Mouse (Mus musculus): ENCODE data around the gene Il27. TPM values are rescaled to one million over a fixed set of nuclear protein-coding genes. Genes with fewer than 3 reads are reported as not detected.

Il27 gene
- polyA plus RNA-seq, 1 experiment from 2014 or later: not detected

DNA sequence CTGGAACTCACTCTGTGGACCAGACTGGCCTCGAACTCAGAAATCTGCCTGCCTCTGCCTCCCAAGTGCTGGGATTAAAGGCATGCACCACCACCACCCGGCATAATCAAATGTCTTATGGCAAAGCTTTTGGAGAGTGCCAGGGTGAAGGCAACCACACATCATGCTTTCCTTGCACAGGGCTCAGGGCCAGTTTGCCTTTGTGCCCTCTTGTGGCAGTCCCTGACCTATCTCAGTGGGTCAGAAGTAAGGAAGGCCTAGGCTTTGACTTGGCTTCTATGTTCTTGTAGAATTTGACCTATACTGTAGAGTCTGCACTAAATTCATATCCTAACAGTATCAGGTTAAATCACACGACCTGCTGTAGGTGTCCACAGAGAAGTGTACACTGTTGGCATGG lies 22.0 kb upstream of the Il27 start:
- WGBS: 71% methylated on average over 3 of the region's 3 CpGs
- no peak overlapping the region for H3K4me3 ChIP-seq (replicated peaks; ENCODE audit: low read depth, low read length)
- no peak for ATAC-seq (ENCODE audit: low FRiP score, low TSS enrichment)

DNA sequence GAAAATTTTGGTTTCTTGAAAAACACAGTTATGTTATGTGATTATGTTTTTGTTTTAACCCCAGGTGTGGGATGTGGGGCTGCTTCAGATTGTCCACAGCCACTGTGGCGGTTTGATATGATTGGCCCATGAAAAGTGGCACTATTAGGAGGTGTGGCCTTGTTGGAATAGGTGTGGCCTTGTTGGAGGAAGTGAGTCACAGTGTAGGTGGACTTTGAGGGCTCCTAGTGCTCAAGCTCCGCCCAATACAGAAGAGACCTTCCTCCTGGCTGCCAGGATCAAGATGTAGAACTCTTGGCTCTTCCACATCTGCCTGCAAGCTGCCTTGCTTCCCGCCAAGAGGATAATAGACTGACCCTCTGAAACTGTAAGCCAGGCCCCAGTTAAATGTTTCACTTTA lies 18.0 kb upstream of the Il27 start:
- Histone ChIP-seq H3K9me3 (ENCODE audit: control insufficient read depth, low read length) (no peaks in the 10 kb centered on the region), H3K27me3 (ENCODE audit: control insufficient read depth, insufficient read depth, low read length) (no peaks in the 10 kb centered on the region), H3K36me3 (ENCODE audit: control insufficient read depth, insufficient read depth, low read length) (no peaks in the 10 kb centered on the region), H3K4me3 (replicated peaks; ENCODE audit: low read depth, low read length) (no peak overlapping the region), H3K4me1 (ENCODE audit: control insufficient read depth, insufficient read depth, low read length) (no peaks in the 10 kb centered on the region), H3K9ac (replicated peaks; ENCODE audit: low read length) (no peak overlapping the region), H3K4me2 (ENCODE audit: low read length) (no peak overlapping the region), H3K27ac (replicated peaks; ENCODE audit: low read depth, low read length) (no peak overlapping the region)
- ATAC-seq (ENCODE audit: low FRiP score, low TSS enrichment): no peak
- no peak for DNase-seq
- 84% methylated on average over 3 of the region's 3 CpGs for WGBS

More for the DNA sequence above, 22.0 kb upstream of the Il27 start:
- no peak overlapping the region for H3K4me2 ChIP-seq (ENCODE audit: low read length)
- H3K4me1 ChIP-seq (ENCODE audit: control insufficient read depth, insufficient read depth, low read length): no peaks in the 10 kb centered on the region
- no peaks in the 10 kb centered on the region for H3K27me3 ChIP-seq (ENCODE audit: control insufficient read depth, insufficient read depth, low read length)
- no peak for DNase-seq
- H3K36me3 ChIP-seq (ENCODE audit: control insufficient read depth, insufficient read depth, low read length): no peaks in the 10 kb centered on the region
- no peaks in the 10 kb centered on the region for H3K9me3 ChIP-seq (ENCODE audit: control insufficient read depth, low read length)
- H3K9ac ChIP-seq (replicated peaks; ENCODE audit: low read length): no peak overlapping the region
- no peak overlapping the region for H3K27ac ChIP-seq (replicated peaks; ENCODE audit: low read depth, low read length)

DNA sequence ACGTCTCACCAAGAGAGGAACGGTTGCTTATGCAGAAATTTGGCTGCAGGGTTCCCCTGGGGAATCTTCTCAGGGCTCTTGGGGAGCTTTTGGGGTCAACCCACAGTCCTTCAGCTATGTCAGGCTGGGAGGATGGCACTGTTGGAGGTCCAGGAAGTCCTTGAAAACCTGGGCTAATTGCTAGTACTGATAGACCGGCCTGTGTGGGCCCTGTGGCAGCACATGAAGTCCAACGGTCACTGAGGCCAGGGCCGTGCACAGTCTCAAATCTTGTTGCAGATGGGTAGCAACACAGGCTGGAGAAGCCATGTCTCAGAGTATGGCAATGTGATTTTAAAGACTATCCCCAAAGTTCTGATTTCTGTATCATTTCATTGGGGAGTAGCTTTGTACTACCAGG lies 13.1 kb upstream of the Il27 start:
- no peaks in the 10 kb centered on the region for H3K27me3 ChIP-seq (ENCODE audit: control insufficient read depth, insufficient read depth, low read length)
- ATAC-seq (ENCODE audit: low FRiP score, low TSS enrichment): no peak
- no peak overlapping the region for H3K27ac ChIP-seq (replicated peaks; ENCODE audit: low read depth, low read length)
- WGBS: 84% methylated on average over 5 of the region's 5 CpGs
- H3K9me3 ChIP-seq (ENCODE audit: control insufficient read depth, low read length): no peaks in the 10 kb centered on the region
- H3K36me3 ChIP-seq (ENCODE audit: control insufficient read depth, insufficient read depth, low read length): no peaks in the 10 kb centered on the region
- H3K4me3 ChIP-seq (replicated peaks; ENCODE audit: low read depth, low read length): no peak overlapping the region
- no peak overlapping the region for H3K9ac ChIP-seq (replicated peaks; ENCODE audit: low read length)
- no peaks in the 10 kb centered on the region for H3K4me1 ChIP-seq (ENCODE audit: control insufficient read depth, insufficient read depth, low read length)
- no peak overlapping the region for H3K4me2 ChIP-seq (ENCODE audit: low read length)
- no peak for DNase-seq

DNA sequence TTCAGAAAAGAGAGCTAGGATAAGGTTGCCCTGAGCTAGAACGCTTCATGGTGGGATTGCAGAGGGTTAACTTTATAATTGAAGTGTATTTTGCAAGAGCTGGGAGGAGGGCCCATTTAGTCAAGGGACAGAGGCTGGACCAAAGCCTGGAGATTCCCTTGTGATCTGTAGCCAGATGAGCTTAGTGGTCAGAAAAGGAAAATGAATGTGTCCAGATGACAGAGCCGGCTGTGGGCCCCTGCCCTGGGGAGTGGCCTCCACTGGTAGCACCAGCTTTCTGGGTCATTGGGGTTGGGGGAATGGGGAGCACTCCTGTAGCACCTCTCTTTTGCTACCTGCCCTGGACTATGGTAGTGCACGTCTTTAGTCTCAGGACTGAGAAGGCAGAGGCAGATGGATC lies 12.3 kb upstream of the Il27 start:
- no peak overlapping the region for H3K4me3 ChIP-seq (replicated peaks; ENCODE audit: low read depth, low read length)
- H3K9ac ChIP-seq (replicated peaks; ENCODE audit: low read length): no peak overlapping the region
- no peaks in the 10 kb centered on the region for H3K36me3 ChIP-seq (ENCODE audit: control insufficient read depth, insufficient read depth, low read length)
- no peak for DNase-seq
- no peaks in the 10 kb centered on the region for H3K4me1 ChIP-seq (ENCODE audit: control insufficient read depth, insufficient read depth, low read length)
- no peaks in the 10 kb centered on the region for H3K27me3 ChIP-seq (ENCODE audit: control insufficient read depth, insufficient read depth, low read length)
- no peak overlapping the region for H3K27ac ChIP-seq (replicated peaks; ENCODE audit: low read depth, low read length)
- WGBS: 80% methylated on average over 3 of the region's 3 CpGs
- ATAC-seq (ENCODE audit: low FRiP score, low TSS enrichment): no peak
- H3K4me2 ChIP-seq (ENCODE audit: low read length): no peak overlapping the region
- H3K9me3 ChIP-seq (ENCODE audit: control insufficient read depth, low read length): no peaks in the 10 kb centered on the region

DNA sequence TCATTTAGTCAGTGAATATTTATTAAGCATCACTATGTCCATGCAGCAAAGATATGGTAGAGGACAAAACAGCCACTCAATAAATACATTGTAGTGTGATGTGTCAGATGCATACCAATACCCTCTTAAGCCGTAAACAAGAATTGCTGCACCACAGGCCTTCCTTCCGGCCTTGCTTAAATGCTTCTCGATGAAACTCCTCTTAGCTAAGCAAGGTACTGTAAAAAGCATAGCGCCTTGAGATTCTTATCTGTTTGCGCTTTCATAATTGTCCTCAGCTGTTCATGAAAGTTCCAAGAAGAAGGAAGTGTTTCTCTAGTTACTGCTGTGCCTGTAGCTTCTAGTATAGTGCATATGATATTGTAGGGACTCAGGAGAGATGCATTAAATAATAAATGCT lies 11.9 kb upstream of the Il27 start:
- DNase-seq (no peak), ATAC-seq (ENCODE audit: low FRiP score, low TSS enrichment) (no peak)
- H3K4me2 ChIP-seq (ENCODE audit: low read length): no peak overlapping the region
- no peaks in the 10 kb centered on the region for H3K9me3 ChIP-seq (ENCODE audit: control insufficient read depth, low read length)
- H3K9ac ChIP-seq (replicated peaks; ENCODE audit: low read length): no peak overlapping the region
- WGBS: 86% methylated on average over 5 of the region's 5 CpGs
- no peak overlapping the region for H3K4me3 ChIP-seq (replicated peaks; ENCODE audit: low read depth, low read length)
- no peaks in the 10 kb centered on the region for H3K27me3 ChIP-seq (ENCODE audit: control insufficient read depth, insufficient read depth, low read length)
- H3K27ac ChIP-seq (replicated peaks; ENCODE audit: low read depth, low read length): no peak overlapping the region
- no peaks in the 10 kb centered on the region for H3K4me1 ChIP-seq (ENCODE audit: control insufficient read depth, insufficient read depth, low read length)
- H3K36me3 ChIP-seq (ENCODE audit: control insufficient read depth, insufficient read depth, low read length): no peaks in the 10 kb centered on the region

DNA sequence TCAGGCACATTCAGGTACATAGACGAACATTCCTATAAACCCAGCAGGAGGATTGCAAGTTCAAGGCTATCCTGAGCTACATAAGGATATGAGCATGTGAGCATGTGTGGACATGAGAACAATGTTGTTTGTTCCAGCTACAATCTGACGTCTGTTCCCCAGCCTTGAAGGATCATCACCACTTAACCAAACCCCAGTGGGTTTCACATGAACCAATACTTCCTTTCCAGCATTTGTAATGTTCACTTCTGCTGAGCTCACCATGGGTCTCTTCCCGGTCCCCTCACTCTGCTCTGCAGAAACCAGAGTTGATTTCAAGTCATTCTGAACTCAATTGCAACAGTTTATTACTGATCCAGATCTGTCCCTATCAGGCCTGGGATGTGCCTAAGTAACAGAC lies 7.9 kb upstream of the Il27 start:
- H3K27me3 ChIP-seq (ENCODE audit: control insufficient read depth, insufficient read depth, low read length): no peaks in the 10 kb centered on the region
- H3K36me3 ChIP-seq (ENCODE audit: control insufficient read depth, insufficient read depth, low read length): no peaks in the 10 kb centered on the region
- H3K4me1 ChIP-seq (ENCODE audit: control insufficient read depth, insufficient read depth, low read length): no peaks in the 10 kb centered on the region
- no peak overlapping the region for H3K4me2 ChIP-seq (ENCODE audit: low read length)
- H3K9me3 ChIP-seq (ENCODE audit: control insufficient read depth, low read length): no peaks in the 10 kb centered on the region
- ATAC-seq (ENCODE audit: low FRiP score, low TSS enrichment): no peak
- no peak for DNase-seq
- no peak overlapping the region for H3K9ac ChIP-seq (replicated peaks; ENCODE audit: low read length)
- 86% methylated on average over 3 of the region's 3 CpGs for WGBS
- no peak overlapping the region for H3K27ac ChIP-seq (replicated peaks; ENCODE audit: low read depth, low read length)
- no peak overlapping the region for H3K4me3 ChIP-seq (replicated peaks; ENCODE audit: low read depth, low read length)

DNA sequence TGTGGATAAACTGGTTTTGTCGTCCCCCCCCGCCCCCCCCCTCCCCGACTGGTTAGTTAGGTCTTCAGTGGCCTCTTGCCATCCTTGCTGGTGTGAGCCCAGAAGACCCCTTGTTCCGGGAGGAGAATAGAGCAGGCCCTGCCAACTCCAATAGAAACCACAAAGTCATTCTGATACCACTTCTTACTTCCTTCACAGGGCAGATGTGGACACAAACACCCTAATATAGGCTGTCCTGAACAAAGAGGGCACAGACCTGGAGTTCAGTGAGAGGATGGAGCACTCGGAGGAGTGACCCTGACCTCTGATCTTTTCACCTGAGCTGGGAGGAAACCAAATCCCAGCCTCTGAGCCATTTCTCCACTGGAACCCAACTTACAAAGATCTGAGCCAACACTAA lies 7.2 kb upstream of the Il27 start:
- Histone ChIP-seq H3K27me3 (ENCODE audit: control insufficient read depth, insufficient read depth, low read length) (no peaks in the 10 kb centered on the region), H3K9ac (replicated peaks; ENCODE audit: low read length) (no peak overlapping the region), H3K4me1 (ENCODE audit: control insufficient read depth, insufficient read depth, low read length) (no peaks in the 10 kb centered on the region), H3K4me3 (replicated peaks; ENCODE audit: low read depth, low read length) (no peak overlapping the region), H3K9me3 (ENCODE audit: control insufficient read depth, low read length) (no peaks in the 10 kb centered on the region), H3K4me2 (ENCODE audit: low read length) (no peak overlapping the region), H3K27ac (replicated peaks; ENCODE audit: low read depth, low read length) (no peak overlapping the region), H3K36me3 (ENCODE audit: control insufficient read depth, insufficient read depth, low read length) (no peaks in the 10 kb centered on the region)
- 48% methylated on average over 4 of the region's 5 CpGs for WGBS
- DNase-seq (no peak), ATAC-seq (ENCODE audit: low FRiP score, low TSS enrichment) (no peak)

DNA sequence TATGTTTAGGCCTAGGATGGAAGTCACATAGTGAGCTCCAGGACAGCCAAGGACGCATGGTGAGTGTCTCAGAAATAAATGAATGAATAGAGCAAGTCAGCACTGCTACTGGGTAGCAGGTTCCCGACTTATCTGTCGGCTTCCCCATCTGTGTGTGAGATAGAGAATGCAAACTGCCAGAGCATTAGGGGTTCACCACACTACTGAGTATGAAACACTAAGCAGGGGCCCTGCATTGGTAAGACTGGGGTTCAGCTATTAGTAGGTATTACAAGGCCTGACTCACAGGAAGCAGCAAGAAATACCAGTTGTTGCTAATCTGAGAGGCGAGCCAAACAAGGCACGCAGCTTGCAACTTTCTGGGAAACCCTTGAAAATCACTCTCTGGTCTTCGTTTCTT lies 4.2 kb upstream of the Il27 start:
- H3K4me1 ChIP-seq (ENCODE audit: control insufficient read depth, insufficient read depth, low read length): no peaks in the 10 kb centered on the region
- no peak overlapping the region for H3K9ac ChIP-seq (replicated peaks; ENCODE audit: low read length)
- no peaks in the 10 kb centered on the region for H3K27me3 ChIP-seq (ENCODE audit: control insufficient read depth, insufficient read depth, low read length)
- no peaks in the 10 kb centered on the region for H3K36me3 ChIP-seq (ENCODE audit: control insufficient read depth, insufficient read depth, low read length)
- DNase-seq: no peak
- no peak overlapping the region for H3K4me2 ChIP-seq (ENCODE audit: low read length)
- no peak for ATAC-seq (ENCODE audit: low FRiP score, low TSS enrichment)
- no peak overlapping the region for H3K4me3 ChIP-seq (replicated peaks; ENCODE audit: low read depth, low read length)
- 83% methylated on average over 6 of the region's 6 CpGs for WGBS
- no peak overlapping the region for H3K27ac ChIP-seq (replicated peaks; ENCODE audit: low read depth, low read length)
- H3K9me3 ChIP-seq (ENCODE audit: control insufficient read depth, low read length): no peaks in the 10 kb centered on the region

DNA sequence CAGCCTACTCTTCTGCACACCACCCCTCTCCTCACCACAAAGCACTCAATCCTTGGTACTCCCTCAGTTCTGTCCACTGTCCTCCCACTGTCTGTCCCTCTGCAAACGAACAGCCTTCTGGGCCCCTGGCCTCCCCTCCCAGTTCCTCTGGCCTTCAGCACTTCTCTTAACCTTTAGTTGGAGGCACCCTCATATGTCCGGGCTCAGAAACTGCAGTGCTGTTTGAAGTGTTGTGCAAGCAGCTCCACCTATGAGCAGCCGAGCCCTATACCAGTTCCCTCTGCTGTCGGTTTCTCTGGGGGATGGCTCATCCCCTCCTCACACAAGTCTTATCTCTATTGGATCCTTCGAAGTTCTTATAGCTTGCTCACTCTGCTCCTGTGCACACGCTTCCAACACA lies 1.7 kb upstream of the Il27 start:
- DNase-seq (no peak), ATAC-seq (ENCODE audit: low FRiP score, low TSS enrichment) (no peak)
- Histone ChIP-seq H3K4me1 (ENCODE audit: control insufficient read depth, insufficient read depth, low read length) (no peaks in the 10 kb centered on the region), H3K4me2 (ENCODE audit: low read length) (no peak overlapping the region), H3K4me3 (replicated peaks; ENCODE audit: low read depth, low read length) (no peak overlapping the region), H3K27ac (replicated peaks; ENCODE audit: low read depth, low read length) (no peak overlapping the region), H3K9me3 (ENCODE audit: control insufficient read depth, low read length) (no peaks in the 10 kb centered on the region), H3K27me3 (ENCODE audit: control insufficient read depth, insufficient read depth, low read length) (no peaks in the 10 kb centered on the region), H3K9ac (replicated peaks; ENCODE audit: low read length) (no peak overlapping the region), H3K36me3 (ENCODE audit: control insufficient read depth, insufficient read depth, low read length) (no peaks in the 10 kb centered on the region)
- WGBS: 70% methylated on average over 6 of the region's 6 CpGs
